Mouse (Mus musculus) heart, embryonic 12.5 days (tissue): Measurements from ENCODE around the gene Oat. TPM values are rescaled to one million over a fixed set of nuclear protein-coding genes. Genes with fewer than 3 reads are reported as not detected.

Experiments used
- ATAC-seq: fragments of 200-750 bp; cut with Nextera tagmentation; 2 replicates; pipeline ENCODE4 v1.8.0; 2017; ENCODE audit warnings: moderate TSS enrichment, moderate library complexity; ENCODE audit not compliant: insufficient number of reproducible peaks, low FRiP score
- H3K27ac ChIP-seq: fragments of 300-500 bp; sonication (generic); 2 replicates; pipeline ENCODE4 v1.5.1; 2016; ENCODE audit warnings: mild to moderate bottlenecking, moderate library complexity; ENCODE audit not compliant: poor library complexity, severe bottlenecking
- H3K27me3 ChIP-seq: fragments of 300-500 bp; sonication (generic); replicated peaks from 2 replicates; pipeline ENCODE4 v1.6.1; 2016; ENCODE audit warnings: mild to moderate bottlenecking, moderate library complexity
- H3K36me3 ChIP-seq: fragments of 300-500 bp; sonication (generic); 2 replicates; pipeline ENCODE4 v1.6.1; 2016; ENCODE audit warnings: mild to moderate bottlenecking, moderate library complexity
- H3K4me1 ChIP-seq: fragments of 300-500 bp; sonication (generic); replicated peaks from 2 replicates; pipeline ENCODE4 v1.6.1; 2016; ENCODE audit warnings: mild to moderate bottlenecking
- H3K4me2 ChIP-seq: fragments of 300-500 bp; sonication (generic); 2 replicates; pipeline ENCODE4 v1.6.1; 2016; ENCODE audit warnings: mild to moderate bottlenecking, moderate library complexity
- H3K4me3 ChIP-seq: fragments of 300-500 bp; sonication (generic); 2 replicates; pipeline ENCODE4 v1.5.1; 2016; ENCODE audit warnings: mild to moderate bottlenecking
- H3K9ac ChIP-seq: fragments of 300-500 bp; sonication (generic); 2 replicates; pipeline ENCODE4 v1.6.1; 2016; ENCODE audit warnings: mild to moderate bottlenecking, moderate library complexity
- H3K9me3 ChIP-seq: fragments of 300-500 bp; sonication (generic); replicated peaks from 2 replicates; pipeline ENCODE4 v1.6.1; 2016; ENCODE audit warnings: mild to moderate bottlenecking, moderate library complexity
- WGBS: fragments of 180-500 bp; shearing (Covaris S2); methylation state at CpG from one replicate; pipeline ENCODE4 v1.1.7; 2016; 5-methylcytosine and 5-hydroxymethylcytosine counted together
- polyA plus RNA-seq: library from polyadenylated mRNA; unstranded; fragments of >200 nt; fragmentation: Nextera tagmentation; extraction: Ambion mirVana; gene quantifications from 2 replicates; pipeline ENCODE4 v1.2.1, GENCODE M21; 2016

Gene Oat
- polyA plus RNA-seq, 1 experiment from 2014 or later = 161 TPM

DNA sequence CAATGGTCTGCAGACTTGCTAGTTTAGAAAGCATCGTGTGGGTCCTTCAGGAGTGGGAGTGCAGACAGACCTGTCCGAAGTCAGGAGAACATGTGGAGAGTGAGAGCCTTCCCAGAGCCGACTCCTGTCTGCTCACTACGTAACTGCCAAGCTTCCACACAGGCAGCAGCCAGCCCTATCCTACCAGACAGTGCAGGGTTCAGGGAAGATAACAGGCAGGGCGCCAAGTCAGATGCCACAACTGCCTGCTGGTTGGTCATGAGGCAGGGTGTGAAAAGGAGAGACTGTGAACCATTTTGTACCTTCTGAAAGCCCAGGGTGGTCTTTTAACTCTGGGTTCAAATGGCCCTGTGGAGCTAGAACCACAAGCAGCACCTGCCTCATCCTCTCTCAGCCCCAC, 6.1 kb downstream of the Oat start:
- Histone ChIP-seq H3K9me3 (no peaks in the 10 kb centered on the region), H3K36me3 (peaks cover 33% of the 10 kb centered on the region), H3K4me3 (no peak overlapping the region), H3K27ac (peak overlapping the region; percentile 41), H3K4me1 (peaks cover 35% of the 10 kb centered on the region), H3K9ac (no peak overlapping the region), H3K4me2 (no peak overlapping the region; the same call in 1 of the 2 replicates), H3K27me3 (no peaks in the 10 kb centered on the region)
- ATAC-seq = peak; percentile 57; the same call in 1 of the 2 replicates
- 30% methylated on average over 5 of the region's 5 CpGs for WGBS

DNA sequence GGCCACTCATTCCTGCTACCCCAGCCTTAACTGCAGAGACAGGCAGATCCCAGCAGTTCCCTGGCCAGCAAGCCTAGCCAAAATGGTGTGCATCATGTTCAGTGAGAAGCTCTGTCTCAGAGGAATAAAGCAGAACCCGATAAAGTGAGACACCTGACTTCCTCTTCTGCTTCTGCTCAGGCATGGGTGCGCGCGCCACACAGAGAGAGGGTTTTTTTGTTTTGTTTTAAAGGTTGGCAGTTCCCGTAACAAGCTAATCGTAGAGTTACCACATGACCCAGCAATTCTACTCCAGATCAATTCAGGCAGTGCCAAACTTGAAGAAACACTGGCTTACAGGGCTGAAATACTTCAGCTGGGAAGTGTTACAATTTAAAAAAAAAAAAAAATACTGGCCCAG, 7.4 kb downstream of the Oat start:
- Histone ChIP-seq H3K36me3 (peaks cover 45% of the 10 kb centered on the region), H3K9me3 (no peaks in the 10 kb centered on the region), H3K9ac (no peak overlapping the region), H3K27me3 (no peaks in the 10 kb centered on the region), H3K4me1 (peaks cover 30% of the 10 kb centered on the region), H3K27ac (no peak overlapping the region), H3K4me2 (no peak overlapping the region), H3K4me3 (no peak overlapping the region)
- 92% methylated on average over 6 of the region's 6 CpGs for WGBS
- ATAC-seq = no peak

DNA sequence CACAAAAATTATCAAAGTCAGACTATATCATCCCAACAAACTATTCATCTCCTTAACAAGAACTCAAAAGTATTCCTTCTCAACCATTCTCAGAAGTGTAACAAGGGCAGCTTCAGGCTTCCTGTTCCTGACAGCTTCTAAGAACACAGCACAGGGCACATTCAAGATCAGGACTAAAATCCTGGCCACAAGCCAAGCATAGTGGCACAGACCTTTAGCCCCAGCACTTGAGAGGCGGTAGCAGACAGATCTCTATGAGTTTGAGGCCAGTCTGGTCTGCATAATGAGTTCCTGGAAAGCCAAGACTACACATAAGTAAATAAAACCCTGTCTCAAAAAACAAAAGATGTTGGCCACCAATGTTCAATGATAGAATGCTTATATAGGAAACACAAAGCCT, 10.4 kb downstream of the Oat start:
- no peak overlapping the region for H3K9ac ChIP-seq
- no peaks in the 10 kb centered on the region for H3K9me3 ChIP-seq
- H3K36me3 ChIP-seq = peaks cover 75% of the 10 kb centered on the region
- no peak for ATAC-seq
- no peak overlapping the region for H3K4me3 ChIP-seq
- H3K4me2 ChIP-seq = no peak overlapping the region
- peaks cover 17% of the 10 kb centered on the region for H3K4me1 ChIP-seq
- H3K27ac ChIP-seq = no peak overlapping the region
- WGBS = 30% methylated on average over 1 of the region's 1 CpGs
- H3K27me3 ChIP-seq = no peaks in the 10 kb centered on the region

DNA sequence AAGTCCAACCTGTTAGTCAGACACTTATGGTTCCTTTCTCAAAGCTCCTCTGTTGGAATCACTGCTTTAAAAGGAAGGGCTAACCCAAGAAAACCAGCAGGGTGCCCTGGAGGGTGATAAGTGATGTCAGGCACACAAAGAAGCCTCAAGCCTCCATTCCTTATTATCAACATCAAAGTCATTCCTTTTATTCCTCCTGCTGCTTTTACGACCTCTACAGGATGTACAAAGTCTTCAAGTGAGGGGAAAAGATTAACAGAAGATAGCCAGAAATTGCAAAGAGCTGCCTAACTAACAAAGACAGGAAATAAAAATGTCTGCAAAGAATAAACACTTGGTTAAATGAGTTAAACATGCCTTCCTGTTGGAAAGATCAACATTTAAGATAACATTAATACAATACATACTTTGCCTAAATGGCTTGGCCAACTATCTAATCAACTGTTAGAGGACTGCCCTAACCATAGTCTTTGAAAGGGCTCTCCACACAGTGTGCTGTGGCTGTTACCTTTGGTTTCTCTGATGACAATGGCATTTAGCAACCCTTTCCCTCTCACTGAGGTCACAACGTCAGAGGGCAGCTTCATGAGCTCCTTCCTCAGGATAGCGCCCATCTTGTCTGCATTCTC, 16.9 kb downstream of the Oat start:
- H3K27ac ChIP-seq = no peak overlapping the region
- no peak overlapping the region for H3K4me2 ChIP-seq
- no peaks in the 10 kb centered on the region for H3K9me3 ChIP-seq
- H3K4me1 ChIP-seq = 0 out of 2 replicates have a peak, but pooled peaks cover 4% of the 10 kb centered on the region
- 41% methylated on average over 3 of the region's 3 CpGs for WGBS
- H3K27me3 ChIP-seq = no peaks in the 10 kb centered on the region
- no peak for ATAC-seq
- H3K4me3 ChIP-seq = no peak overlapping the region
- no peak overlapping the region for H3K9ac ChIP-seq
- peaks cover 74% of the 10 kb centered on the region for H3K36me3 ChIP-seq

DNA sequence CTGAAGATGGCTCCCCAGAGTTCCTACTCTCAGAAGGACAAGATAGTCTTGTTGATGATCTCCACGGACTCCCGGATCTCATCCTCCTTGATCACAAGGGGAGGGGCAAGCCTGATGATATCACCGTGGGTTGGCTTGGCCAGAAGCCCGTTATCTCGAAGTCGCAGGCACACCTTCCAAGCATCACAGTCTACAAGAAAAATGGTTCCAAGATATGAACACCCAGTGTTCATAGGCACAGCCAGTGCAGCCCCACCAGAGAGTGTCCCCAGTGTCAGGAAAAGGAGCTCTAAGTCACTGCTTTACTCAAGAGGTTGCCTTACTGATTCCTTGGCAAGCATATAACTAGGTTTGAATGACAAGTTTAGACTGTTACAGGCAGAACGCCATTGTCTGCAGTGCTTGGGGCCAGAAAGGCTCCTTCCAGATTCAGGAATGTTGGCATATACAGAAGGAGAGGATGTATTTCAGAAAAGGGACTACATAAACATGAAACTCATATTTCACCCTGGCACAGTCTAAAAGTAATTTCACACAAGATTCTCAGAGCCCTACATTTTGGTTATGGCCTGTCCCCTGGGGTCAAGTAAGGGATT, 18.0 kb downstream of the Oat start:
- Histone ChIP-seq H3K4me1 (0 out of 2 replicates have a peak, but pooled peaks cover 4% of the 10 kb centered on the region), H3K4me2 (no peak overlapping the region), H3K36me3 (peaks cover 64% of the 10 kb centered on the region), H3K9me3 (no peaks in the 10 kb centered on the region), H3K9ac (no peak overlapping the region), H3K4me3 (no peak overlapping the region), H3K27me3 (no peaks in the 10 kb centered on the region), H3K27ac (no peak overlapping the region)
- no peak for ATAC-seq
- WGBS = 71% methylated on average over 7 of the region's 7 CpGs

DNA sequence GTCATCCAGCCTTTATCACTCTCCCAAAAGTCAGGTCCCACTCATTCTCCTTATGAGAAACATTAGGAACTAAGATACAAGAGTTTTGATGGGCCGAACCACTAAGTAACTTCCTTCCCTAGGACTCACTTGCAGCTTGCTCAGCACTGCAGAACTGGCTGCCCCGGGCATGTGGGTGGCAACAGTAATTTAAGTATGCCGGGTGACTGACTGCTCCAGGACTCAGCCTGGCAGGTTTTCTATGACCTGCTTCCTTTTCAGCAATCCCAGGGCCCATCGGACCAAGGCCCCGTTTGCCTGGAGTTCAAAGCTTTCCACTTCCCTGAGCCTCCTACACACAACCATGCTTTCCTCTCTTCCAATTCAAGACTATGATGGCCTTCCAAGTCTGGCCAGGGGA, 19.6 kb downstream of the Oat start:
- Histone ChIP-seq H3K4me2 (no peak overlapping the region), H3K27me3 (no peaks in the 10 kb centered on the region), H3K36me3 (peaks cover 47% of the 10 kb centered on the region), H3K4me1 (0 out of 2 replicates have a peak, but pooled peaks cover 4% of the 10 kb centered on the region), H3K4me3 (no peak overlapping the region), H3K9ac (peak overlapping the region; percentile 25; the same call in 1 of the 2 replicates), H3K9me3 (no peaks in the 10 kb centered on the region), H3K27ac (no peak overlapping the region)
- WGBS = 86% methylated on average over 5 of the region's 5 CpGs
- no peak for ATAC-seq

DNA sequence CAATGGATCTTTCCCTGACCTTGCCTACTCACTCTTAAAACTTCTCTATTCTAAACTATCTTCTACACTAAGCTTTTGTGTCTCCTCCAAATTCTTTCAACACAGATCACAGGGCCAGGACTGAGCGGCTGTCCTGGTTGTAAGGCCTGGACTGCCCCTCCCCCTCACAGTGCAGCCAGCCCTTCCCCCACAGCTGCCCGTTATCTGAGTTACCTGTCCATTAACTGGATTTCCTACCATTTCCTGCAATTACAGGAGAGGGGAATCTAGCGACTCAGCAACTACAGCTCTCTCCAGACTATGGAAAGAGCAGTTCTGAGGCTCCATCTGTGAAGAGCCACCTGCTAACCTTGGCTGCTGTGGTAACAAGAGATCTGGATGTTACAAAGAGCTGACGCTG, 20.3 kb downstream of the Oat start:
- H3K36me3 ChIP-seq = peaks cover 41% of the 10 kb centered on the region
- no peaks in the 10 kb centered on the region for H3K9me3 ChIP-seq
- H3K27me3 ChIP-seq = no peaks in the 10 kb centered on the region
- H3K4me3 ChIP-seq = no peak overlapping the region
- 25% methylated on average over 4 of the region's 4 CpGs for WGBS
- no peak overlapping the region for H3K27ac ChIP-seq
- H3K9ac ChIP-seq = no peak overlapping the region
- 0 out of 2 replicates have a peak, but pooled peaks cover 4% of the 10 kb centered on the region for H3K4me1 ChIP-seq
- no peak for ATAC-seq
- no peak overlapping the region for H3K4me2 ChIP-seq

DNA sequence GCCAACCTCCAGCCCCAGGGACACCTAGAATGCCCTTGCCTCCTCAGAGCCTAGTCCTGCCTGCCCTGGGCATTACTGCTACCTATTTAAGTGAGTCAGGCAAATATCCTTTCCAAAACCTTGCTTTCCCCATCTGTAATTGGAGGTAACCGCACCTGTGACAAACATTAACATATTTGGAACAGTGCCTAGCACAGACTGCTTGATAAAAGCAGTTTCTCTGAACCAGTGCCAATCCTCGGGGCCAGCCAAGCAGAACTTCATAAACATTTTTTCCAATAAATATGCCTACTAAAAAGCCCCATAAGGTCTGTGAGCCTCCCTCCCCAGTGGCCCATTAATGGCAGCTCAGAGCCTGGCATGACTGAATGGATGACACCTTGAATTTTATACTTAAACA, 22.1 kb downstream of the Oat start:
- Histone ChIP-seq H3K36me3 (peaks cover 23% of the 10 kb centered on the region), H3K9ac (no peak overlapping the region), H3K9me3 (no peaks in the 10 kb centered on the region), H3K27me3 (no peaks in the 10 kb centered on the region), H3K27ac (no peak overlapping the region), H3K4me3 (no peak overlapping the region), H3K4me1 (0 out of 2 replicates have a peak, but pooled peaks cover 3% of the 10 kb centered on the region), H3K4me2 (no peak overlapping the region)
- no peak for ATAC-seq
- WGBS = 76% methylated on average over 2 of the region's 2 CpGs

DNA sequence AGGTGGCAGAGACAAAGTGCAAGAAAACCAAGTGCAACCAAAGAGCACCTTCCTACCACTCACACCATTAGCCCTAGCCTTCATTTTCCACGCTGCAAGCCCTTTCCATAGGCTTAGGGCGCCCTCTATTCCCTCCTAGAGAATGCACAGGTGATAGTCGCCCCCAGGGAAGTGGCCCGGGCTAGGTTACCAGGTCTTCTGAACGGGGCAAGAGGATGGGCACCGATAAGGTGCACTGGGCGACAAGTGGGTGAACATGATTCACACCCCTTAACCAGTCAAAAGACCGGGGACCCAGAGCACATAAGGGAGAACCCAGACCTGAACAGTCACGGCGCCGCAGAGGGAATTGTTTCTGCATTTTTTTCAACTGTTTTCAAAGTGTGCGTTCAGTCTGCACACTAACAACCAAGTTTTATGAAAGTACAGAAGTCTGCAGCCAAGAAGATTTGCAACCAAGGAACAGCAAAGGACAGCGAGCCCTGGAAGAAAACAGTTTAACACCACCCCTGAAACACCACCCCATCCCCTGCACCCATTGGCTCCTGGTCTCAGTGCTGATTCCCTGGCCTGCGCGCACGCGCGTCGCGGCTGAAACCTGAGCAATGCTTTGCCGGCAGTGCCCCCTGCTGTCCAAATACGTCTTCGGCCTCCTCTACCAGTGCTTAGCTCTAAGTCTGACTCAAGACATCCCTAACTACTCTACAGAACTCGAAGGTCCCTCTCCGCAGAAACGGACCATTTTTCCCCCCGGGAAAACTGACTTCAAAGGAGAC, 24.7 kb downstream of the Oat start:
- Histone ChIP-seq H3K27ac (no peak overlapping the region), H3K4me3 (peak overlapping the region; percentile 51), H3K4me1 (no peaks in the 10 kb centered on the region), H3K36me3 (peaks cover 1% of the 10 kb centered on the region), H3K9ac (peak overlapping the region; percentile 57), H3K4me2 (peak overlapping the region; percentile 78), H3K9me3 (no peaks in the 10 kb centered on the region), H3K27me3 (no peaks in the 10 kb centered on the region)
- WGBS = 2% methylated on average over 27 of the region's 27 CpGs
- ATAC-seq = peak; percentile 94

DNA sequence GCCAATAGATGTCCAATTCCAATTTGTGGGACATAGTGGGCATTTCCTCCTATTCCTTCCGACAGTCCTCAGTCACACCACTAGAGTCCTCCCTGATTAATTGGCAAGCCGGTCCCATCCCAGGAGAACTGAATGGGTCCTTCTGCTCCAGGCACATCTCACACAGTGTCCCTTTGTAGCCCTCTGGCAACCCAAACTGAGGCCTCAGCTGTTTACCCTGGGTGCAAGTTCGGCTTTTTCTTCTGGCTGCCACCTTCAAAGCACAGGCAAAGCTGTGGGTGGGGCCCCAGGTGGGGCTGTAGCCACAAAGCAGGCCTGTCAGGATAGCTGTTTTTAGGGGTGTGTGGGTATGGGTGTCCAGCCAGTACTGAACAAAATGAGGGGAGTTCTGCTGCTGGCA, 29.1 kb downstream of the Oat start:
- WGBS = 66% methylated on average over 3 of the region's 3 CpGs
- Histone ChIP-seq H3K9ac (no peak overlapping the region), H3K9me3 (no peaks in the 10 kb centered on the region), H3K27me3 (no peaks in the 10 kb centered on the region), H3K36me3 (no peaks in the 10 kb centered on the region), H3K27ac (no peak overlapping the region), H3K4me3 (no peak overlapping the region), H3K4me2 (no peak overlapping the region), H3K4me1 (no peaks in the 10 kb centered on the region)
- ATAC-seq = no peak

DNA sequence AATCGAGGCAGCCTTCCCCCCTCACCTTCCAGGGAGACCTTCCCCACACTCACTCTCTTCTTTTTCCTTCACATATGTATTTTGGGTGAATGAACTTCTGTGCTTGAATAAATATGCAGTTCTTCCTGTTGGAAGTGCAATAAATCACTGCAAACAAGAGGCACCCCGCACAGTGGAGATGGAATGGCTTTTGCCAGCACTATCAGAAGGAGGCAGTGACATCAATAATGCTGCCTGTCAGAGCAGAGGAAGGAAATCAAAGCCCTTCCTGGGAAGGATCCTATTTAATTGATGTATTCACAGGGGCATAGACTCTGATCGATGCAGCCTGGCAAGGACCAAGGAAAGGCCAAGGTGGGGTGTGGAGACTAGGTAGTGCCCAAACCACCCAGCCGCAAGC, 33.8 kb downstream of the Oat start:
- Histone ChIP-seq H3K9ac (no peak overlapping the region), H3K27me3 (no peaks in the 10 kb centered on the region), H3K27ac (no peak overlapping the region), H3K4me1 (no peaks in the 10 kb centered on the region), H3K36me3 (no peaks in the 10 kb centered on the region), H3K4me2 (no peak overlapping the region), H3K9me3 (no peaks in the 10 kb centered on the region), H3K4me3 (no peak overlapping the region)
- 71% methylated on average over 4 of the region's 4 CpGs for WGBS
- no peak for ATAC-seq
